Mouse (Mus musculus): ENCODE measurements around the gene Dpy19l1. TPM values are rescaled to one million over a fixed set of nuclear protein-coding genes. Genes with fewer than 3 reads are reported as not detected.
A peak's percentile ranks its signal among the peaks of the same experiment; 100 is the strongest.

Gene Dpy19l1
- polyA plus RNA-seq, 1 experiment from 2014 or later = 4.6 TPM

DNA sequence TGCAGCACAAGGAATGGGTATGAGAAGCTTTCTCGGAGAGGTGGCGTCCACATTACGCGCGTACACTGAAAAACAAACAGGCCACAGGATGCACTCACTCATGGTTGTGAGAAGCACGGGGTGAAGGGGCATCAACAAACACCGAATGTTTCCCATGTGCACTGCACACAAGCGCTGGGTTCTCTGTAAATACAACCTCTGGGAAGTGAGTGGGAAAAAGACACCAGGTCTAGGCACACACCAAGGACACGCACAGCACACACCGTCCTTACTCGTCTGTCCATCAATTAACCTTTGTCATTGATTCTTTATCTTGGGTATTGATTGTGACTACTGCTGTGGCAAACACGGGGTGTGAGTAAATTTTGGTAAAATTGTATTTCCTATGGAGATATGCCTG, 49.1 kb downstream of the Dpy19l1 start:
- Histone ChIP-seq H3K27ac (ENCODE audit: low read depth, low read length) (no peak overlapping the region), H3K36me3 (ENCODE audit: control insufficient read depth, insufficient read depth) (no peaks in the 10 kb centered on the region), H3K27me3 (replicated peaks; ENCODE audit: control insufficient read depth, insufficient read depth, low read length) (no peaks in the 10 kb centered on the region), H3K4me1 (replicated peaks; ENCODE audit: control insufficient read depth, insufficient read depth, low read length) (no peaks in the 10 kb centered on the region), H3K4me3 (ENCODE audit: low read depth, low read length) (no peak overlapping the region), H3K9ac (ENCODE audit: low read depth, low read length) (no peak overlapping the region), H3K4me2 (replicated peaks; ENCODE audit: low read depth) (no peak overlapping the region), H3K9me3 (ENCODE audit: control insufficient read depth) (no peaks in the 10 kb centered on the region)
- 87% methylated on average over 12 of the region's 12 CpGs for WGBS
- no peak for TF ChIP-seq CTCF (IDR thresholded peaks at IDR 0.05; ENCODE audit: low read depth)
- no peak for ATAC-seq

DNA sequence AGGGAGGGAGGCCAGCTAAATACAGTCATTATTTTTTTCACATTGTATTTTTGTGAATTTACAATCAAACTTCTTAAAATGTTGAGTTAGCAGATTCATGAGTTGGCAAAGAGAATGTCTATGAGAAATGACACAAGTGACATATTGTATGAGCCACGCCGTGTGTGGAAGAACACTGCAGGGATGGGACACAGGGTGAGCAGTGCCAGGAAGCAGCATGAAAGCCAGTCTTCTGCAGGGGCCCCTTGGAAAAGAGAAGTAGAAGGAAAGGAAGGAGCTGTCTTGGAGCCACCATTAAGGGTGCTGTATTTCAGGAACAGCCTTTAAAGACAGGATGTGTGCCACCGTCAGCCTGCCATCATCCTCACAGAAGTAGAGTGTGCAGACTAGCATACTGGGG, 52.0 kb downstream of the Dpy19l1 start:
- H3K9ac ChIP-seq (ENCODE audit: low read depth, low read length) = no peak overlapping the region
- ATAC-seq = no peak
- no peaks in the 10 kb centered on the region for H3K9me3 ChIP-seq (ENCODE audit: control insufficient read depth)
- WGBS = 83% methylated on average over 3 of the region's 3 CpGs
- H3K27ac ChIP-seq (ENCODE audit: low read depth, low read length) = no peak overlapping the region
- no peak for TF ChIP-seq CTCF (IDR thresholded peaks at IDR 0.05; ENCODE audit: low read depth)
- H3K36me3 ChIP-seq (ENCODE audit: control insufficient read depth, insufficient read depth) = no peaks in the 10 kb centered on the region
- H3K4me3 ChIP-seq (ENCODE audit: low read depth, low read length) = no peak overlapping the region
- H3K4me1 ChIP-seq (replicated peaks; ENCODE audit: control insufficient read depth, insufficient read depth, low read length) = no peaks in the 10 kb centered on the region
- no peak overlapping the region for H3K4me2 ChIP-seq (replicated peaks; ENCODE audit: low read depth)
- no peaks in the 10 kb centered on the region for H3K27me3 ChIP-seq (replicated peaks; ENCODE audit: control insufficient read depth, insufficient read depth, low read length)

GRCm38 (mm10) chr9:24450524-24450923, 52.4 kb downstream of the Dpy19l1 start:
- H3K4me2 ChIP-seq (replicated peaks; ENCODE audit: low read depth) = no peak overlapping the region
- no peaks in the 10 kb centered on the region for H3K9me3 ChIP-seq (ENCODE audit: control insufficient read depth)
- no peak overlapping the region for H3K27ac ChIP-seq (ENCODE audit: low read depth, low read length)
- H3K4me3 ChIP-seq (ENCODE audit: low read depth, low read length) = no peak overlapping the region
- 73% methylated on average over 7 of the region's 7 CpGs for WGBS
- no peaks in the 10 kb centered on the region for H3K4me1 ChIP-seq (replicated peaks; ENCODE audit: control insufficient read depth, insufficient read depth, low read length)
- no peak for ATAC-seq
- H3K27me3 ChIP-seq (replicated peaks; ENCODE audit: control insufficient read depth, insufficient read depth, low read length) = no peaks in the 10 kb centered on the region
- TF ChIP-seq CTCF (IDR thresholded peaks at IDR 0.05; ENCODE audit: low read depth) = no peak
- H3K36me3 ChIP-seq (ENCODE audit: control insufficient read depth, insufficient read depth) = no peaks in the 10 kb centered on the region
- no peak overlapping the region for H3K9ac ChIP-seq (ENCODE audit: low read depth, low read length)

DNA sequence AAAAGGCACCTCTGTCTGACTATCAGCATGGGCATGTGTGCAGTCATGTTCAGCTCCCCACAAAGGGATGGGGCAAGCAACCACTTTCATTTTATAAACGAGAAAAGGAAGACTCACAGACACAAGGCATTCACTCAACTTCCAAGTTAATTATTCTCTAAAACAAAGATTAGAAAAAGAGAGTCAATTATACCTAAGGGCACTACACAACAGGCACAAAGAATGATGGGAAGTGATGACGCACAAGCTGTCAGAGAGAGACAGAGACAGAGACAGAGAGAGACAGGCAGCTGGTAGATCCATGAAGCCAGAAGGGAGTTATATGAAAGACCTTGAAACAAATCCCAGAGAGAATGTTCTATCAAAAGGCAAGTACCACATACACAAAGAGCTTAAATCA, 68.0 kb downstream of the Dpy19l1 start:
- Histone ChIP-seq H3K27ac (ENCODE audit: low read depth, low read length) (no peak overlapping the region), H3K4me1 (replicated peaks; ENCODE audit: control insufficient read depth, insufficient read depth, low read length) (no peaks in the 10 kb centered on the region), H3K4me3 (ENCODE audit: low read depth, low read length) (no peak overlapping the region), H3K36me3 (ENCODE audit: control insufficient read depth, insufficient read depth) (no peaks in the 10 kb centered on the region), H3K4me2 (replicated peaks; ENCODE audit: low read depth) (no peak overlapping the region), H3K9me3 (ENCODE audit: control insufficient read depth) (no peaks in the 10 kb centered on the region), H3K9ac (ENCODE audit: low read depth, low read length) (no peak overlapping the region), H3K27me3 (replicated peaks; ENCODE audit: control insufficient read depth, insufficient read depth, low read length) (no peaks in the 10 kb centered on the region)
- TF ChIP-seq CTCF (IDR thresholded peaks at IDR 0.05; ENCODE audit: low read depth) = no peak
- WGBS = 42% methylated on average over 2 of the region's 2 CpGs
- peak; percentile 36; the same call in 1 of the 2 replicates for ATAC-seq

DNA sequence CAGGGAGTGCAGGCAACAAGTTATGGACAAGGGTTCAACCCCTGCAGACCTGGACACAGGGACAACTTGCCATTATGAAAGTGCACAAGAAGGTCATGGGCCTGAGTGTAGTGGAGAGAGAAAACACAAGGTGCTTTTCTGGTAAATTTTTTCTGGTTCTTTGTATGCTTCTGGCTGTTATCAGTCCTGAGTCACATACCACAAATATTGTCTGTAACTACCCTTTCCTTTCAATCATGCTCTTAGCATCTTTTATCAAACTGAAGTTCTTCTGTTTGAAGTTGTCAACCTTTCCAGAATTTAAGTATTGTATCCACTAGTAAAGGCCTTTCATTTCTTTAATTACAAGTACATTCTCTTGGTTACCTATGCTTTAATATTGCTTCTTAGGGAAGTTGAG, 73.2 kb downstream of the Dpy19l1 start:
- TF ChIP-seq CTCF (IDR thresholded peaks at IDR 0.05; ENCODE audit: low read depth) = no peak
- H3K4me2 ChIP-seq (replicated peaks; ENCODE audit: low read depth) = no peak overlapping the region
- no peak overlapping the region for H3K4me3 ChIP-seq (ENCODE audit: low read depth, low read length)
- no peak overlapping the region for H3K9ac ChIP-seq (ENCODE audit: low read depth, low read length)
- no peak for ATAC-seq
- no peaks in the 10 kb centered on the region for H3K4me1 ChIP-seq (replicated peaks; ENCODE audit: control insufficient read depth, insufficient read depth, low read length)
- no peaks in the 10 kb centered on the region for H3K27me3 ChIP-seq (replicated peaks; ENCODE audit: control insufficient read depth, insufficient read depth, low read length)
- H3K9me3 ChIP-seq (ENCODE audit: control insufficient read depth) = no peaks in the 10 kb centered on the region
- no peak overlapping the region for H3K27ac ChIP-seq (ENCODE audit: low read depth, low read length)
- no peaks in the 10 kb centered on the region for H3K36me3 ChIP-seq (ENCODE audit: control insufficient read depth, insufficient read depth)

DNA sequence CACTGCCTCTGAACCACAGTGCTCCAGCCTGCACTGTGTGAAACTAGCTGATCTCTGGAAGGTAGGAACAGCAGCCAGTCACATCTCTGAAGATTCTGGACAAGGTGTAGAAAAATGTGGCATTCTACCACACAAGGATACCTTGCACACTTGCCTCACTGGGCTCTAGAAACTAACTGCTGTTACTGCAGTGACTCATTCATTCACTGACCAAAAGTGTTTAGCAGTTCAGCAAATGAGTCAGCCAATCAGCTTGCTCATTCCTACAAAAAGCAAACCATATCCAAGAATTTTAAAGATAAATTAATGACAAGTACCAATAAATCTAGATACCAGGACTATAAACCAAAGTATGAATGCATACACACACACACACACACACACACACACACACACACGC, 77.3 kb downstream of the Dpy19l1 start:
- Histone ChIP-seq H3K4me1 (replicated peaks; ENCODE audit: control insufficient read depth, insufficient read depth, low read length) (no peaks in the 10 kb centered on the region), H3K27me3 (replicated peaks; ENCODE audit: control insufficient read depth, insufficient read depth, low read length) (no peaks in the 10 kb centered on the region), H3K36me3 (ENCODE audit: control insufficient read depth, insufficient read depth) (0 out of 2 replicates have a peak, but pooled peaks cover 7% of the 10 kb centered on the region), H3K9ac (ENCODE audit: low read depth, low read length) (no peak overlapping the region), H3K4me3 (ENCODE audit: low read depth, low read length) (no peak overlapping the region), H3K27ac (ENCODE audit: low read depth, low read length) (no peak overlapping the region), H3K4me2 (replicated peaks; ENCODE audit: low read depth) (no peak overlapping the region), H3K9me3 (ENCODE audit: control insufficient read depth) (no peaks in the 10 kb centered on the region)
- WGBS = 95% methylated on average over 1 of the region's 1 CpGs
- no peak for TF ChIP-seq CTCF (IDR thresholded peaks at IDR 0.05; ENCODE audit: low read depth)
- no peak for ATAC-seq

DNA sequence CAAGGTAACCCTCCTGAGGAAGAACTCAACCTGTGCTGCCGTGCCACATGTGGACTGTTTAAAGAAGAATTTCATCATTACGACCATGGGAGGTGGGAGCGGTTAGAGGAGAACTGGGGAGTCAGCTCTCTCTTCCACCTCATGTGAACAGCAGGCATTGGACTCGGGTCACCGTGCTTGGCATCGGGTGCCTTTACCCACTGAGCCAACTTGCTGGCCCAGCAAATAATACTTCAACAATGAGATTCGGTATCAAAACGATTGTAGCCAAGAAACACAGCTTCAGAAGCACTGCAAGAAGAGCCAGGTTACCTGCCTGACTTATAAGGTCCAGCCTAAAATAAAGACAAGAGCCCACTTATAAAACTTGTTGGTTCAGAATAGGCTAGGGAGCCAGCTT, 79.7 kb downstream of the Dpy19l1 start:
- Histone ChIP-seq H3K36me3 (ENCODE audit: control insufficient read depth, insufficient read depth) (peaks cover 16% of the 10 kb centered on the region), H3K9ac (ENCODE audit: low read depth, low read length) (no peak overlapping the region), H3K4me1 (replicated peaks; ENCODE audit: control insufficient read depth, insufficient read depth, low read length) (no peaks in the 10 kb centered on the region), H3K4me2 (replicated peaks; ENCODE audit: low read depth) (no peak overlapping the region), H3K9me3 (ENCODE audit: control insufficient read depth) (no peaks in the 10 kb centered on the region), H3K4me3 (ENCODE audit: low read depth, low read length) (no peak overlapping the region), H3K27me3 (replicated peaks; ENCODE audit: control insufficient read depth, insufficient read depth, low read length) (no peaks in the 10 kb centered on the region), H3K27ac (ENCODE audit: low read depth, low read length) (no peak overlapping the region)
- no peak for ATAC-seq
- WGBS = 94% methylated on average over 8 of the region's 8 CpGs
- no peak for TF ChIP-seq CTCF (IDR thresholded peaks at IDR 0.05; ENCODE audit: low read depth)
